Mouse (Mus musculus): ENCODE measurements around the gene Anxa5.

Anxa5 gene

DNA sequence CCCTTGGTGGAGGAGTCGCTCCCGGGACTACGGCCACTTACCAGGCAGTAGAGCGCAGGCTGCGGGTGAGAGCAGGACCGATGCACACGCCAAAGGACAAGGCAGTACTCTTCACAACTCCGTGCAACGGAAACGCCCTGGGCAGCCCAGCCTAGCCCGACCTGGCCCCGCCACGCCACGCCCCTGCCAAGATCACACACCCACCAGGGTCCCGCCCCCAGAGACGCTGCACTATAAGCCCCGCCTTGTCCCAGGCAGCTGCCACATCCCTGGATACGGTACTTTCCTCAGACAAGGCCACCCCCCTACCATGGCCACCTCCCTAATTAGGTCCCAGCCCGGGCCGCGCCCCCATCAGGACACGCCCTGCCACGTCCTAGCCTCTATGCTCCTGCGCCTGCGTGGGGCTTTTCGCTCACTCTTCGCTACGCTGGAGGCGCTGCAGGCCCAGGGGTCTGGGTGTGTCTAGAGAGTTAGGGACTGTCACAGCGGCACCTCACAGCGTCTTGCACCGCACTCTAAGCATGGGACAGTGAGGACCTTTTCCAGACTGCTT lies at the start of gene Anxa5, which contains the start of gene 1810062G17Rik:
Anxa5 (minus strand) TSS at position 363 of the 556 bp plus-strand sequence.
1810062G17Rik (plus strand) TSS at position 406 of the 556 bp plus-strand sequence.
- peak; percentile 99 for DNase-seq (ENCODE audit: low read depth)

GRCm38 (mm10) chr3:36524466-36524865 lies 48.8 kb upstream of the Anxa5 start:
- DNase-seq (ENCODE audit: low read depth): no peak

DNA sequence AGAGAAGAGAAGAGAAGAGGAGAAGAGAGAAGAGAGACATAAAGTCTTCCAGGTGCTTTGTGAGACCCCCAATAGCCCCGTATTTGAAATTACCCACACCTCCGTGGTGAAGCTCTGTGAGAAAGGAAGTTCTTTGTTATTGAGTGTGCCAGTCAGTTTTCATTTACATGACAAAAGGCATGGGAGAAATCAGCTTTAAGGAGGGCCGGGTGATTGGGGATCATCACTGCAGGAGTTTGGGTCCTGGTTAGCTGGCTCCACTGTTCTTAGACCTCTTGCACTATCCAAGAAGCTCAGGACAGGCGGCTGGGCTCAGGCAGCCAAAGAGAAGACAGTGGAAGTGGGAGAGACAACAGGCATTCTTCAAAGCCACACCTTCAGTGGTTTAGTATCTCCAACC lies 46.4 kb upstream of the Anxa5 start:
- no peak for DNase-seq (ENCODE audit: low read depth)

GRCm38 (mm10) chr3:36521073-36522060 lies 45.7 kb upstream of the Anxa5 start, which contains the start of gene Gm11549:
TSS of gene Gm11549 (minus strand) at chr3:36521813.
- DNase-seq (ENCODE audit: low read depth): no peak

- DNase-seq (ENCODE audit: low read depth): no peak
Observed at GRCm38 (mm10) chr3:36516196-36516595, 40.5 kb upstream of the Anxa5 start.

DNA sequence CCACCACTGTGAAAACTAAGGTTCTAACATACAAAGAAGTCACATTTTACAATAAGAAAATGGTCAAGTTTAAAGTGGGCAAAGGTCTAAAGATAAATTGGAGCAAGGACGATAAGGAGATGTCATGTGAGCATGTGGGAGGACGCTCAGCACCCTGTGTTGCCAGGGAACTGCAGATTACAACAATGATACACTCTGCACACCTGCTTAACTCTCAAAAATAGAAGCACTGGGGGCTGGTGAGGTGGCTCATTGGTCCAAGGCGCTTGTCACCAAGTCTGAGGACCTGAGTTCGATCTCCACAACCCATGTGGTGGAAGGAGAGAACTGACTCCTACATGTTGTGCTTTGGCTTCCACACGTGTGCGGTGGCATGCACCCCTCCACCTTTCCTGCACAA lies 35.8 kb upstream of the Anxa5 start:
- DNase-seq (ENCODE audit: low read depth): no peak

- no peak for DNase-seq (ENCODE audit: low read depth)
Observed at GRCm38 (mm10) chr3:36505809-36506735, 30.4 kb upstream of the Anxa5 start.

DNA sequence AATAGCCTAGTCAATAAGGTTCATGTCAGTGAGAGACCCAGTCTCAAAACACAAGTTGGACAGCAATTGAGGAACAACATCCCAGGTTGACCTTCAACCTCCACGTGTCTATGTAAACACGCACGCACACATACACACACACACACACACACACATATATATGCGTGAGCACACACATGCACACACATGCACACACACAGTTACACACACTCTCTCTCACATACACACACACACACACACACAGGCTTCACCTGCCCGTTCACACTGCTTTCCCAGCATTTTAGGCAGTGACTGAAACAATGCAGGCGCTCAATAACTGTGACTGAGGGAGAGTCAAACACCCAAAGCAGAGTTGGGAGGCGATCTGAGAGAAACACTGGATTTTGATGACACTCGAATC lies 29.6 kb upstream of the Anxa5 start:
- no peak for DNase-seq (ENCODE audit: low read depth)

- DNase-seq (ENCODE audit: low read depth): no peak
Observed at GRCm38 (mm10) chr3:36501546-36501945, 25.9 kb upstream of the Anxa5 start.

DNA sequence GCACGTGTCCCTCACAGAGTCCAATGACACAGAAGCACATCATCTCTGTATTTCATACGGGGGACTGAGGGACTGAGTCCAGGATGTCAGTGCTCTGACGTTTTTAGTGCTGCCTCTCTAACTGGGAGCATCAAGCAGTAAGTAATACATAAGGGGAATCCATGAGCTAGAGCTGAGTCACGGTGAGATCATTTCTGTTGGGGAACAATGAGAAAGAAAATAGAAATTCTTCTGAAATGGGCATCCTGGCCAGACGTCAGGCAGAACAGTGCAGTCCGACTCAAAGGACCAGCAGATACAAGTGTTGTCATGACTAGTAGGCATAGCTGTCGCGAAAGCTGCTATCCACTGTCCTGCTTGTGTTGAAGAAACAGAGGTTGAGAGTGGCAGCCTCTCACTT lies 25.3 kb upstream of the Anxa5 start:
- no peak for DNase-seq (ENCODE audit: low read depth)

- DNase-seq (ENCODE audit: low read depth): no peak
Observed at GRCm38 (mm10) chr3:36499418-36499817, 23.7 kb upstream of the Anxa5 start.

DNA sequence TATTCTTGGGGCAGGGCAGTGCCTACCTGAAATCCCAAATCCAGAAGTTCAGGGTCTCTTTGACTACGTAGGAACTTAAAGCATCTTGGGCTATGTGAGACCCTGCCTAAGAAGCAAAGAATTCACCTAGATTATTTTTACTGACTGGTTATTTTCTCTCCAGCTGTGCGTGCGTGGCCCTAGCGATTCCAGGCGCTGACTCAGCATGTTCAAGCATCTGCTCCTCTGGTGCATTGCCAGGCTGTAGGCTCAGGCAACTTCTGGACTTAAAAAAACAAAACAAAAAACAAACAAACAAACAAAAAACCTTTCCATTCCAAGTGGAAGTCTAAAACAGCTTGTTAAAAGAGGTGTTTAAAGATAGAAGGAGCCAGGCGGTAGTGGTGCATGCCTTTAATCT lies 22.5 kb upstream of the Anxa5 start:
- no peak for DNase-seq (ENCODE audit: low read depth)

DNA sequence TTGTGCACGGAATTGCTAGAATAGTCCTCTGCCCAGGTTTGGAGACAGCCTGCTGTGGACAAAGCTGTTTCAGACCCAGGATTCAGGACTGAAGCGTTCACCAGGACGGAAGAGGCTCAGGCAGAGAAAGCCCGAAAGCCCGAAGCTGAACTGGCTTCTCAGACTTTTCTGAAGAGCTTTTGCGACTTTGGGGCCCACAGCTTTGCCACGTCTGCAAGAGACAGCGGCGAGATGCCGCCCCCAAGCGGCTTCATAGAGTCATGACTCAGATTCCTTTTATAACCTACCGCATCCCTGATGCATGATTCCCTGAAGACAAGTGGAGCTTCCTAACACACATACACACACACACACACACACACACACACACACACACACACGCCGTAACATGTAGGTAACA lies 21.1 kb upstream of the Anxa5 start:
- DNase-seq (ENCODE audit: low read depth): peak; percentile 83

DNA sequence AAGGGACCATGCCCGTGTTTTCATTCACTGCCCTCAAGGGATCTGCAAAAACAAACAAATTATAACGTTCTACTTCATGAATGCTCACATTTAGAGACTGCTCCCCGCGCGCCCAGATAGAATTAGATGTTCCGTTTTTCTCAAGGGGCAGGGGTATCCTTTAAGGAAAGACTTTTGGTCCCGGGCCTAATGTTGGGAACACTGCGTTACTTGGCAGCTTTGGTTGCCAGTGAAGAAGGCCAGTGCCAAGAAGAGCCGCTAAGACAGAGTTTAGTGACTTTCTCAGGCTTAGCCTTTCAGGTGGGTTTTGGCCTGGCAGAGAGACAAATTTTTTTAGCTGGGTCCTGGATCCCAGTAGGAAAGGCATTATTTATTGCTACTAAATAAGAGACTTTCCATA lies 20.6 kb upstream of the Anxa5 start:
- no peak for DNase-seq (ENCODE audit: low read depth)

DNA sequence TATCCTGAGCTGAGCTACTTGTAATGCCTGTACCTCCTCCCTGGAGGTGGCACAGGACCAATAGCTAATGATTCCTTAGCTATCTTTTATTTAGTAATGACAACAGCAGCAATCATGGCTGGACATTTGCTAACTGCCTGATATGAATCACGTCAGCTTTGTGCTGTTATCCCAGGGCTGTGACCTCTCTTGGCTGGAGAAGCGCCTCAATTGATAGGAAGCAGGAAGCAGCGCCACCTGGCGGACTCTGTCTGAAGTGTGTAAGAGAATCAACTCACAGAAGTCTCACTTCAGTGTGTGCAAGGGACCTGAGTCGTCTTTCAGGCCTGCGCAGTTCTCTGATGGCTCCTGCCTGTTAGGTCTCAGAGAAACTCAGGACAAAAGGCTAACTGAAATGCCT lies 19.7 kb upstream of the Anxa5 start:
- DNase-seq (ENCODE audit: low read depth): peak; percentile 92

- peak; percentile 71 for DNase-seq (ENCODE audit: low read depth)
Observed at GRCm38 (mm10) chr3:36494613-36495012, 18.9 kb upstream of the Anxa5 start.

DNA sequence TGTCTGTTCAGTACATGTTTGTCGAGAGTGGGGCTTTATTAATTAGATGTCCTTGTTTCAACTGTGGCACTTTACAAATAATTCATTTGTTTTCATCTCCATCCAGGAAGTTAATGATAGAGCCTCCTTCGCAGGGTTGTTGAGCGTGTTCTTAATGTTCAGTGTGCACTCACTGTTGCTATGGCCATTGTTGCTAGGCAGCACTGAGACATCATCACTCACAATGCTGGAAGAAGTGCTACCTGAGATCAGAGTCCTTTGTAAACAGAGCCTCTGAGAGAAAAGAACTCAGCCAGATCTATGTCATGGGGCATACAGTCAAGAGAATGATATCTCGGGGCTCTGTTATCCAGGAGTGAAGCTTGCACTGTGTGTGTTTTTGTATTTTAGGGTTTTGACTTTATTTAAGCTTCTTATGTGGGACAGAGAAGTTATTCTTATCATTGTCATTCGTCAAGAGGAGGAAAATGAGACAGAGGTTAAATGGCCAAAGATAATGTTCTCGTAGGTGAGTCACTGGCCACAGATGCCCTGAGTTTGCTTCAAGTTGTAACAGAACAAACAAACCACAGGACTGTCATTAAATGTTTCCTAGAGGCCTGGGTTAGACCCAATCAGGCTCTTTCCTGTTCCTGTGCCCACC lies 18.1 kb upstream of the Anxa5 start:
- DNase-seq (ENCODE audit: low read depth): peak; percentile 91

GRCm38 (mm10) chr3:36492716-36493391 lies 17.2 kb upstream of the Anxa5 start:
- DNase-seq (ENCODE audit: low read depth): peak; percentile 11

DNA sequence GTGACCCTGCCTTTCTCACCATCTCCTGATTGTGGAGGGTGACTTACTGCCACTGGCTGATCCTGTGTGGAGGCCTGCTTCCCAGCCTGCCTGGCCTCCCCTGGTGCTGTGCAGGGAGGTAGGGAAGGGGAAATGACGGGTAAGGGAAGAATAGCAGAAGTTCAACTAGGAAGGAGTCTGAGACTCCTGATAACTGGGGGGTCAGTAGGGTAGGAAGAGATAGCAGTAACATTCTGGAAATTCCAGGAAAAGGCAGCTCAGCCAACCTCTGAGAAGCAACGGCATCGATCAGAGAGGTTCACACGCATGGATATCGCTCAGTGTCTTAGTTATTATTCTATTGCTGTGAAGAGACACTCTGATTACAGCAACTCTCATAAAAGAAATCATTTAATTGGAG lies 15.8 kb upstream of the Anxa5 start:
- DNase-seq (ENCODE audit: low read depth): no peak

- DNase-seq (ENCODE audit: low read depth): peak; percentile 50
Observed at GRCm38 (mm10) chr3:36489590-36489910, 13.9 kb upstream of the Anxa5 start.

DNA sequence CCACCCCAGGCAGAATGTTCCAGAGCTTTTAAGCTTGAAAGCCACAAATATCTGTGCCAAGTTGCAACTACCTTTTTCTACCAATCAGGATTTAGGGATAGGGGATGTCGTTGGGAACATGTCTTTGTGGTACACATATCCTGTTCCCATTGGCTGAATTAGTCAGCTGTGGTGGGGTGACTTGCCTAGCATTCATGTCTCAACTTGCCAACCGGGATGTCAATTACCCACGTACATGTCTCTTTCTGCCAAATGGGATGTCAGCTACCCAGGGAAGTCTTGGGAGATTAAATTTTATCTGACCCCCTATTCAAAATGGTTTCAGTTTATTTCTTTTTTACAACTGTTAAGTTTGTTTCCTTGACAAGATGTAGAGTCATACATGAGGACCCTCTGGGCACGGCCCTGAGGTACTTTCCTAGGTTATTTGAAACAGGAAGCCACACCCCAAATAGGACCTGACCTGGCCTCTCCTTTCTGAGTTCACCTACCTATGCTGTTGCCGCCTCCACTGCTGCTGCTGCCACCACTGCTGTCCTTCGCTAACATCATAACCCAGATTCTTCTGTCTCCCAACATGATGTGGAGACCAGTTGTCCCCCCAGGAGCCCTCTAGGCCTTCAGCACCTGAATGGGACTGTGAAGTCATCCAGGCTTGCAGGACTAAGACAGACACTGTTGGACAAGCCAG lies 13.3 kb upstream of the Anxa5 start:
- DNase-seq (ENCODE audit: low read depth): peak; percentile 42
